21 mouse cellular contexts compared by ENCODE assay signal in the genomic region with DNA sequence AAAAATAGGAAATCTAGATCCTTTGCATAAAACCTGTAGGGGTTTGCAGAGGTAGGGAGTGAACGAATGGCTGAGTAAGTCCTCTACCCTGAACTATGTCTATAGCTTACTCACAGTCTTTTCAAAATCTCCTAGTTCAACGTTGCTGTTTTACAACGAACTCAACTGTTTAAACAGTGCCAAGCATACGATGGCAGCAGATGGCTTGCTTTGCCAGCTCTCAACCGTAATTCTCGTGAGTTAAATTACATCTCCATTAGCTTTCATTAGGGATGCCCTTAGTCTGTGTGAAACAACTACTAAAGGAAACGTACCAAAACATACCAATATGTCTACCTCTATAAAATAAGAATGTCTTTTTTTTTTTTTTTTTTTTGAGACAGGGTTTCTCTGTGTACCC.
"Had no signal": no experiment of that assay in that cellular context is flagged by ENCODE, and none has a peak within 500 bp of the region (broad histone marks: within the 10 kb centered on the region; RNA-seq: fewer than 3 reads in every experiment).

No protein-coding gene starts in this region.

- H3K4me1 ChIP-seq: stomach, embryonic 15.5 days had no signal

- H3K4me2 ChIP-seq: kidney, embryonic 15.5 days; limb, embryonic 12.5 days; limb, embryonic 15.5 days; liver, embryonic 11.5 days; lung, embryonic 14.5 days; midbrain, embryonic 12.5 days; midbrain, embryonic 15.5 days; neural tube, embryonic 12.5 days; neural tube, embryonic 15.5 days; stomach, embryonic 15.5 days had no signal

- H3K9ac ChIP-seq: kidney, embryonic 15.5 days; limb, embryonic 12.5 days; limb, embryonic 15.5 days; liver, embryonic 14.5 days; liver, postnatal 0 days; lung, embryonic 14.5 days; midbrain, embryonic 12.5 days; midbrain, embryonic 15.5 days; neural tube, embryonic 12.5 days; neural tube, embryonic 15.5 days; stomach, embryonic 15.5 days had no signal

- H3K27ac ChIP-seq: kidney, embryonic 15.5 days; limb, embryonic 12.5 days; limb, embryonic 15.5 days; liver, embryonic 14.5 days; macrophage; midbrain, embryonic 12.5 days; midbrain, embryonic 15.5 days; neural tube, embryonic 12.5 days; neural tube, embryonic 15.5 days; stomach, embryonic 15.5 days had no signal

- H3K4me3 ChIP-seq: kidney, embryonic 15.5 days; limb, embryonic 12.5 days; limb, embryonic 15.5 days; midbrain, embryonic 12.5 days; midbrain, embryonic 15.5 days; neural tube, embryonic 12.5 days; neural tube, embryonic 15.5 days; stomach, embryonic 15.5 days had no signal

- H3K9me3 ChIP-seq: kidney, embryonic 15.5 days; limb, embryonic 15.5 days; midbrain, embryonic 12.5 days; midbrain, embryonic 15.5 days; neural tube, embryonic 12.5 days; neural tube, embryonic 15.5 days; stomach, embryonic 15.5 days had no signal

- H3K27me3 ChIP-seq: kidney, embryonic 15.5 days; limb, embryonic 12.5 days; limb, embryonic 15.5 days; midbrain, embryonic 12.5 days; midbrain, embryonic 15.5 days; neural tube, embryonic 12.5 days; neural tube, embryonic 15.5 days; stomach, embryonic 15.5 days had no signal

- DNase-seq: kidney, postnatal 10 days; kidney, postnatal 36 days; left cerebral cortex, postnatal 4 days; liver, postnatal 0 days; lung, embryonic 14.5 days; retina, postnatal 1 day; right cerebral cortex, postnatal 25 days; spleen, adult 18-20 months; thymus, postnatal 25 days had no signal

- ATAC-seq: liver, postnatal 0 days; lung, postnatal 0 days; midbrain, embryonic 15.5 days had no signal
